Mouse (Mus musculus) liver, adult 2 months (tissue): ENCODE measurements around the gene Nrd1. TPM values are rescaled to one million over a fixed set of nuclear protein-coding genes. Genes with fewer than 3 reads are reported as not detected.
A peak's percentile ranks its signal among the peaks of the same experiment; 100 is the strongest.

Experiments
- DNase-seq: peaks from one replicate; pipeline ENCODE4 v3.0.0-alpha.2; 2011; ENCODE audit warnings: low read depth, low spot score; ENCODE audit errors: extremely low read depth
- H3K27ac ChIP-seq: fragments of 200-500 bp; replicated peaks from 2 replicates; pipeline ENCODE4 v1.5.1; 2012; ENCODE audit warnings: low read depth, mild to moderate bottlenecking, control low read depth, inconsistent platforms, low read length; ENCODE audit not compliant: insufficient read depth
- H3K27me3 ChIP-seq: fragments of 200-500 bp; 2 replicates; pipeline ENCODE4 v1.6.1; 2012; ENCODE audit warnings: mild to moderate bottlenecking, moderate library complexity, low read length, inconsistent platforms; ENCODE audit not compliant: control insufficient read depth, insufficient read depth
- H3K36me3 ChIP-seq: fragments of 200-500 bp; 2 replicates; pipeline ENCODE4 v1.6.1; 2012; ENCODE audit warnings: low read length, inconsistent platforms; ENCODE audit not compliant: control insufficient read depth, insufficient read depth
- H3K4me1 ChIP-seq: fragments of 200-500 bp; 2 replicates; pipeline ENCODE4 v1.6.1; 2011; ENCODE audit warnings: low read length; ENCODE audit not compliant: control insufficient read depth, insufficient read depth
- H3K4me3 ChIP-seq: fragments of 200-500 bp; 2 replicates; pipeline ENCODE4 v1.5.1; 2011; ENCODE audit warnings: low read depth, mild to moderate bottlenecking, control low read depth, low read length, moderate library complexity; ENCODE audit not compliant: insufficient read depth
- H3K79me2 ChIP-seq: fragments of 200-500 bp; 2 replicates; pipeline ENCODE4 v1.6.1; 2012; ENCODE audit warnings: inconsistent platforms, mild to moderate bottlenecking, low read length, moderate library complexity; ENCODE audit not compliant: control insufficient read depth, insufficient read depth
- H3K9ac ChIP-seq: fragments of 200-500 bp; 2 replicates; pipeline ENCODE4 v1.6.1; 2012; ENCODE audit warnings: low read depth, mild to moderate bottlenecking, control low read depth, inconsistent platforms, low read length
- CTCF ChIP-seq: fragments of 200-500 bp; IDR thresholded peaks from 2 replicates; pipeline ENCODE4 v1.5.1; 2011; ENCODE audit warnings: low read depth, low read length, control low read depth
- POLR2A ChIP-seq: fragments of 200-500 bp; IDR thresholded peaks from 2 replicates; pipeline ENCODE4 v1.6.1; 2011; ENCODE audit warnings: low read length, control low read depth; ENCODE audit not compliant: insufficient read depth; ENCODE audit errors: extremely low read depth
- WGBS: fragments of 180-500 bp; shearing (Covaris S2); methylation state at CpG from one replicate; pipeline ENCODE4 v1.1.7; 2018; 5-methylcytosine and 5-hydroxymethylcytosine counted together
- polyA plus RNA-seq: library from polyadenylated mRNA; depleted of rRNA; stranded (reverse); fragments of >200 nt; gene quantifications from 2 replicates; pipeline ENCODE4 v1.2.3, GENCODE M21; 2012; rRNA removed
- total RNA-seq: library from RNA; depleted of rRNA; stranded (reverse); fragments of >200 nt; gene quantifications from 2 replicates; pipeline ENCODE4 v1.2.3, GENCODE M21; 2014; rRNA removed

Gene Nrd1
- total RNA-seq (56.6 and 61.5 TPM in 2 replicates), polyA plus RNA-seq (13.3 and 14.5 TPM in 2 replicates)

DNA sequence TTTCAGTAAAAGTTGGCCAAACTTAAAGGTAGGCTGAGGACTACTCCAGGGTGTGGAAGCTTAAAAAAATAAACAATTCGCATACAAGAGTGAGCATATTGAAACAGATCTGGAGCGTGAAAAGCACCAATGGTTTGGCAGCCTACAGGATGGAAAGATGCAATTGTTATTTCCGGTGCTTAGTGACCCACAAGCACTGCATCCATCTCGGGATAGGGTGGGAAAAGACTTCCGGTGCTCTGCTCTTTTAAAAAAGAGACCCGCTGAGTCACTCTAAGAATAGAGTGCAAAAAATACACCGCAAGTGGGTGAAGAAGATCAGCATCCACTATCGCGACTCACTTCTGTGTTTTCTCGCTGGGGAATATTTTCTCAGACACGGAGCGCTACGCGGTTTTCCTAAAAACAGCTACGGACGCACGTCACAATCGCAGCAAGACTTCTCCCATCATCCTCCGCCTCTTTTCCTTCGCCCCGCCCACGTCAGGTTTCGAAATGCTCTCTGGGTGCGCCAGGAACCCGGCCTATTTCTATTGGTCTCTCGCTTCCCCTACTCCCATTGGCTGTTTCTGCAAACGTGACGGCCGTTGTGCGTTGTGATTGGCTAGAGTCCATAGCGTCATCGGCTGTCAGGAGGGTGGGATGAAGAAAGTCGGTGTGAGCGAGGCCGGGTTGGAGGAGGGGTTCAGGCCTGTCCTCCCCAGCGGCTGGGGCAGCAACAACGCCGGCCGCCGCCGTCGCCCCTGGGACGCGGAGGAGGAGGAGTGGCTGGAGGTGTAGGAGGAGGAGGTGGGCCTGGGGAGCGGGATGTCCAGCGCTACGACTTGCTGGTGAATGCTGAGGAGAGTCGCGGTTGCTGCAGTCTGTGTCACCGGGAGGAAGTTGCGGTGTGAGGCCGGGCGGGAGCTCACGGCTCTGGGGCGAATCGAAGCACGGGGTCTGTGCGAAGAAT, at the start of gene Nrd1:
Gene Nrd1, plus strand, starts transcription at position 657 of the 952 bp plus-strand sequence.
- TF ChIP-seq CTCF (no peak), POLR2A (peak; percentile 94)
- Histone ChIP-seq H3K79me2 (no peaks in the 10 kb centered on the region; the same call in 1 of the 2 replicates), H3K27ac (peak within 1 kb of the TSS; percentile 69), H3K27me3 (no peaks in the 10 kb centered on the region), H3K4me1 (peaks cover 3% of the 10 kb centered on the region; the same call in 1 of the 2 replicates), H3K4me3 (peak within 1 kb of the TSS; percentile 82), H3K9ac (peak within 1 kb of the TSS; percentile 90), H3K36me3 (no peaks in the 10 kb centered on the region; the same call in 1 of the 2 replicates)
- under 1% methylated on average over 58 of the region's 58 CpGs for WGBS
- peak; percentile 98 for DNase-seq

DNA sequence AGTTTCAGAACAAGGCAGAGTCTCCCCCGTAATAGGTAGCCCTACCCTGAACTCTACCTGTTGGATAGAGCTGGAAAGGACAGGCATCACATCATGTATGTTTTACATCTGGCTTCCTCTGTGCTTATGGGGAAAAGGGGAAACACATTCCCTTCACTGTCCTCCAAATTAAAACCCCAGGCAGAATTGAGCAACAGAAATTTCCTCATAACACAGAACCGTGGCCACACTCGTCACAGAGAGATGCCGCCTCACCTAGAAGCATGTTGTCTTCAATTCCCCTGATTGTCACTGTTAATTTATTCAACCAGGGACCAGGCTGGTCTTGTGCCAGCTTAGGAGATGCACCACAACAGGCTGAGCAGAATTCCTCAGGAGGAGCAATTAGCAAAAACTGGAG, 48.8 kb upstream of the Nrd1 start:
- TF ChIP-seq POLR2A (no peak), CTCF (no peak)
- DNase-seq, result no peak
- H3K9ac ChIP-seq, result no peak overlapping the region
- H3K4me3 ChIP-seq, result no peak overlapping the region
- no peaks in the 10 kb centered on the region for H3K79me2 ChIP-seq
- H3K36me3 ChIP-seq, result no peaks in the 10 kb centered on the region
- H3K27me3 ChIP-seq, result no peaks in the 10 kb centered on the region
- 88% methylated on average over 4 of the region's 4 CpGs for WGBS
- H3K4me1 ChIP-seq, result no peaks in the 10 kb centered on the region
- no peak overlapping the region for H3K27ac ChIP-seq

DNA sequence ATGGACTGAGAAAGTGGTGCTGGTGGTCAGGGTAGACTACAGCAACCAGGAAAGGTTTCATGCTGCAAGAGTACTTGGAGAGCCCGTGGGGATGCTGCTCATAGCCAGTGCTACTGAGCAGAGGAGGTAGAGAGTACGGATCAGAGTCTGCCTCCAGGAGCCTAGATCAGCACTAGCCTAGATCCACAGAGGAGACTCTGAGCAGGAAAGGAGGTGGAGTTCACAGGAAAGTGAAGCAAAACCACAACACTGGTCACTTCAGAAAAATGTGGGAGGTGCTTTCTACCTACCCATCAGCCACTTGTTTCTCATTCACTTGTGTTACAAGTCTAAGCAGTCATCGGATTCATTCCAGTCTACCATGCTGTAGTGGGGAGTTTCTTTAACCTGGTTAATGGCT, 40.8 kb upstream of the Nrd1 start:
- H3K79me2 ChIP-seq, result no peaks in the 10 kb centered on the region
- H3K4me1 ChIP-seq, result no peaks in the 10 kb centered on the region
- H3K27ac ChIP-seq, result no peak overlapping the region
- DNase-seq, result no peak
- no peak overlapping the region for H3K4me3 ChIP-seq
- H3K27me3 ChIP-seq, result no peaks in the 10 kb centered on the region
- H3K36me3 ChIP-seq, result no peaks in the 10 kb centered on the region
- 92% methylated on average over 3 of the region's 3 CpGs for WGBS
- no peak for TF ChIP-seq POLR2A
- no peak for TF ChIP-seq CTCF
- no peak overlapping the region for H3K9ac ChIP-seq

DNA sequence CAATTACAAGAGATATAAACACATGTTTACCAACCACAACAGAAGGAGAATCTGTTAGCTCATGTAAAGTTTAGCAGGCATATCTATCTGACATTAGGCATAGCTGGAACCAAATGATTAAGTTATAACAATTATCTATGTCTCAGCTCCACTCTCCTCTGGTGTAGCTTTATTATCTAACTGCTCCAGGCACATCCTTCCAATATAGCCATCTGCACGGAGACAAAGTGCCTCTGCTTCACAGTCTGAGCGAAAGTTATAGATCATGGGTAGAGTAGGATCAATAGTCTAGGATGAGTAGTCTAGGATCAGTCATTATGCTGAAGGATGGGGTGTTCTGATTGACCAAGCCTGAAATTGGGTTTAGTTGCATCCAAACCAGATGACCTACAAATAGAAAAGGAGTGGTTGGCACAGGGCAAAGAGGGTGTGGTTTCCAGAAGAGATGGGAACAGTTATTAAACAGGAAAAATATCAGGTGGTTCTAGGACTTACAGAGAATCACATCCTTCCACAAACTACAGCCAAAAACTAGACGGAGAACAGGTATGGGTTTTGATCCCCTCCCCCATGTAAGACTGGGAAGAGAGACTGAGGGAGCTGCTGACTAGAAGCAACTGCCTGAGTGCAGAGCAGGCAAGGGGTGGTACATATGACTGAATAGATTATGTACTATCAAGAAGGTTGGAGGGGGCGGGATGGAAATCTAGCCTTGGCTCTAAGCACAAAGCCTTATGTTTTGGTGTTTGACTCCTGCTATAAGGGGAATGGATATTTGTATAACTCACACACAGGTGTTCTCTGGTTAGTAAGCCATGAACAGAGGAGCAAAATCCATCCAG, 39.6 kb upstream of the Nrd1 start:
- H3K27ac ChIP-seq, result no peak overlapping the region

DNA sequence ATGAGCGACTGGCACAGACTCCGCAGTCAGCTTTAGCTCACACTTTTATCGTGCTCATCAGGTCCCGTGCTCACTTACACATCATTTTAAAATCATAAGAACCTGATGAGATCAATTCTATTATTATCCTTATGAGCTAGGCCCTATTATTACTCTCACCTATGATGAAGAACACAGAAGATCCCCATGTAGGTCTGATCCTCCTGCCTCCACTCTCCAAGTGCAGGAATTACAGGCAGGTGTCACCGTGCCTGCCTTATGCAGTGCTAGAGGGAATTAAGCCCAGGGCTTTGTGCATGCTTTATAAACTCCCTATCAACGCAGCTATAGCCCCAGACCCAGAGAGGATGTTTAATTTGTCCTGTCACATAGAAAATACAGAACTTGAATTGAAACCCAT, 37.4 kb upstream of the Nrd1 start:
- TF ChIP-seq POLR2A, result no peak
- Histone ChIP-seq H3K9ac (no peak overlapping the region), H3K36me3 (no peaks in the 10 kb centered on the region), H3K27me3 (no peaks in the 10 kb centered on the region), H3K79me2 (no peaks in the 10 kb centered on the region), H3K4me1 (no peaks in the 10 kb centered on the region), H3K4me3 (no peak overlapping the region), H3K27ac (no peak overlapping the region)
- WGBS, result 88% methylated on average over 6 of the region's 6 CpGs
- no peak for DNase-seq

More for the DNA sequence above, 39.6 kb upstream of the Nrd1 start:
- Histone ChIP-seq H3K4me3 (no peak overlapping the region), H3K4me1 (no peaks in the 10 kb centered on the region), H3K9ac (no peak overlapping the region), H3K27me3 (no peaks in the 10 kb centered on the region), H3K36me3 (no peaks in the 10 kb centered on the region), H3K79me2 (no peaks in the 10 kb centered on the region)
- 88% methylated on average over 4 of the region's 4 CpGs for WGBS
- TF ChIP-seq CTCF (no peak), POLR2A (no peak)
- no peak for DNase-seq
